Comparison of ENCODE assay signal across 16 mouse cellular contexts in genomic region chr9:87899800-87900199, GRCm38 (mm10).
"Had no signal": no experiment of that assay in that cellular context is flagged by ENCODE, and none has a peak within 500 bp of the region (broad histone marks: within the 10 kb centered on the region; RNA-seq: fewer than 3 reads in every experiment).

No protein-coding gene starts in this region.

- H3K4me1 ChIP-seq: neural tube, embryonic 13.5 days; neural tube, embryonic 15.5 days; stomach, embryonic 15.5 days had no signal

- DNase-seq: retina, postnatal 1 day; right cerebral cortex, adult 18-20 months; right cerebral cortex, postnatal 14 days; right cerebral cortex, postnatal 25 days; right cerebral cortex, postnatal 4 days; spleen, adult 18-20 months; thymus, adult 18-20 months; thymus, adult 2 months; thymus, postnatal 14 days; thymus, postnatal 25 days; thymus, postnatal 36 days; thymus, postnatal 4 days had no signal

- H3K4me3 ChIP-seq: neural tube, embryonic 13.5 days; neural tube, embryonic 15.5 days; stomach, embryonic 15.5 days had no signal

- H3K27ac ChIP-seq: neural tube, embryonic 13.5 days; neural tube, embryonic 15.5 days; stomach, embryonic 15.5 days; stomach, postnatal 0 days had no signal

- H3K9ac ChIP-seq: neural tube, embryonic 13.5 days; neural tube, embryonic 15.5 days; stomach, embryonic 15.5 days had no signal

- H3K27me3 ChIP-seq: neural tube, embryonic 13.5 days; neural tube, embryonic 15.5 days; stomach, embryonic 15.5 days had no signal

- H3K4me2 ChIP-seq: neural tube, embryonic 13.5 days; neural tube, embryonic 15.5 days; stomach, embryonic 15.5 days had no signal

- H3K9me3 ChIP-seq: neural tube, embryonic 13.5 days; neural tube, embryonic 15.5 days; stomach, embryonic 15.5 days had no signal

- H3K36me3 ChIP-seq: neural tube, embryonic 13.5 days; neural tube, embryonic 15.5 days; stomach, embryonic 15.5 days had no signal
